Mouse (Mus musculus) cerebellum, adult (tissue): ENCODE data around the gene U2surp.

ENCODE experiments used
- ATAC-seq: cut with Nextera tagmentation; 2 replicates; pipeline ENCODE4 v1.9.2; 2017; ENCODE audit warnings: mild to moderate bottlenecking, moderate library complexity, mixed read lengths; ENCODE audit not compliant: insufficient number of reproducible peaks, low FRiP score, low TSS enrichment

Gene U2surp

GRCm38 (mm10) chr9:95511472-95512330 is at the start of gene U2surp:
TSS of gene U2surp (minus strand) at chr9:95511996.
- ATAC-seq: peak; percentile 97

- peak; percentile 59 for ATAC-seq
Measured at GRCm38 (mm10) chr9:95559936-95560735, 48.3 kb upstream of the U2surp start.

GRCm38 (mm10) chr9:95559059-95559935 is 47.5 kb upstream of the U2surp start, which contains the start of gene Paqr9:
TSS of gene Paqr9 (plus strand) at chr9:95559657.
- ATAC-seq: peak; percentile 60

- peak; percentile 24; the same call in 1 of the 2 replicates for ATAC-seq
Measured at GRCm38 (mm10) chr9:95558726-95559058, 46.9 kb upstream of the U2surp start.

- ATAC-seq: no peak
Measured at GRCm38 (mm10) chr9:95557722-95558121, 45.9 kb upstream of the U2surp start.

GRCm38 (mm10) chr9:95556067-95556512 is 44.3 kb upstream of the U2surp start:
- ATAC-seq: no peak

- no peak for ATAC-seq
Measured at GRCm38 (mm10) chr9:95555233-95555740, 43.5 kb upstream of the U2surp start.

- ATAC-seq: no peak
Measured at GRCm38 (mm10) chr9:95554231-95555221, 42.7 kb upstream of the U2surp start.

GRCm38 (mm10) chr9:95552175-95552705 is 40.4 kb upstream of the U2surp start:
- ATAC-seq: peak; percentile 59; the same call in 1 of the 2 replicates

GRCm38 (mm10) chr9:95550856-95551774 is 39.3 kb upstream of the U2surp start:
- ATAC-seq: no peak

GRCm38 (mm10) chr9:95549626-95550411 is 38.0 kb upstream of the U2surp start:
- no peak for ATAC-seq

- no peak for ATAC-seq
Measured at GRCm38 (mm10) chr9:95546679-95547078, 34.9 kb upstream of the U2surp start.

- no peak for ATAC-seq
Measured at GRCm38 (mm10) chr9:95544598-95544997, 32.8 kb upstream of the U2surp start.

- ATAC-seq: no peak
Measured at GRCm38 (mm10) chr9:95542475-95542874, 30.7 kb upstream of the U2surp start.

GRCm38 (mm10) chr9:95541650-95542432 is 30.0 kb upstream of the U2surp start:
- ATAC-seq: no peak

GRCm38 (mm10) chr9:95541208-95541607 is 29.4 kb upstream of the U2surp start:
- ATAC-seq: no peak
